Mouse (Mus musculus) megakaryocyte progenitor cell, adult 5-6 weeks (primary cell): ENCODE data around the gene Ttll3. TPM values are rescaled to one million over a fixed set of nuclear protein-coding genes. Genes with fewer than 3 reads are reported as not detected.
A peak's percentile ranks its signal among the peaks of the same experiment; 100 is the strongest.

Experiments
- ATAC-seq: replicated peaks from 2 replicates; pipeline ENCODE4 v1.8.0; 2016; ENCODE audit warnings: mild to moderate bottlenecking, moderate TSS enrichment, inconsistent platforms; ENCODE audit not compliant: poor library complexity
- total RNA-seq, 2 experiments: library from RNA; stranded (forward) in 1 of 2; stranded (reverse) in 1 of 2; fragments of 157-497, 149-512 nt in 1 of 2; fragments of 200-1000 nt in 1 of 2; gene quantifications; 2 replicates each; pipeline versions ENCODE4 v1.2.3 to v1.2.4; 2015 to 2017

Ttll3 gene
- total RNA-seq, 2 experiments from 2014 or later, result 2.5 to 2.9 TPM

GRCm38 (mm10) chr6:113418441-113419198, 29.6 kb downstream of the Ttll3 start:
- peak; percentile 38 for ATAC-seq

GRCm38 (mm10) chr6:113419199-113419587, 30.1 kb downstream of the Ttll3 start, which contains the start of gene Rpusd3:
Gene Rpusd3, minus strand, starts transcription at chr6:113419340.
- ATAC-seq, result peak; percentile 95

- ATAC-seq, result peak; percentile 10; the same call in 1 of the 2 replicates
Measured at GRCm38 (mm10) chr6:113423000-113423399, 33.9 kb downstream of the Ttll3 start.

GRCm38 (mm10) chr6:113424187-113424586, 35.1 kb downstream of the Ttll3 start:
- ATAC-seq, result no peak

GRCm38 (mm10) chr6:113426696-113427095, 37.6 kb downstream of the Ttll3 start:
- ATAC-seq, result no peak

- ATAC-seq, result peak; percentile 90
Measured at GRCm38 (mm10) chr6:113427397-113427796, 38.3 kb downstream of the Ttll3 start.

- ATAC-seq, result no peak
Measured at GRCm38 (mm10) chr6:113428006-113428405, 38.9 kb downstream of the Ttll3 start.

GRCm38 (mm10) chr6:113429965-113430364, 40.9 kb downstream of the Ttll3 start:
- ATAC-seq, result no peak

GRCm38 (mm10) chr6:113430846-113431245, 41.8 kb downstream of the Ttll3 start:
- ATAC-seq, result no peak

- ATAC-seq, result no peak
Measured at GRCm38 (mm10) chr6:113431801-113432200, 42.7 kb downstream of the Ttll3 start.

- 0 out of 2 replicates have a peak, but pooled peaks have one; percentile 14 for ATAC-seq
Measured at GRCm38 (mm10) chr6:113433661-113434060, 44.6 kb downstream of the Ttll3 start.

- no peak for ATAC-seq
Measured at GRCm38 (mm10) chr6:113434691-113435090, 45.6 kb downstream of the Ttll3 start.

- no peak for ATAC-seq
Measured at GRCm38 (mm10) chr6:113435664-113436205, 46.7 kb downstream of the Ttll3 start, which contains the start of gene Cidec. Gene Cidec, minus strand, starts transcription at chr6:113435760.

- ATAC-seq, result no peak
Measured at GRCm38 (mm10) chr6:113437135-113437534, 48.1 kb downstream of the Ttll3 start.

- no peak for ATAC-seq
Measured at GRCm38 (mm10) chr6:113438721-113439430, 49.8 kb downstream of the Ttll3 start.

GRCm38 (mm10) chr6:113440686-113441085, 51.6 kb downstream of the Ttll3 start:
- ATAC-seq, result no peak

- peak; percentile 85 for ATAC-seq
Measured at GRCm38 (mm10) chr6:113441147-113441680, 52.2 kb downstream of the Ttll3 start.

- ATAC-seq, result no peak
Measured at GRCm38 (mm10) chr6:113442087-113442441, 53.0 kb downstream of the Ttll3 start.

GRCm38 (mm10) chr6:113442442-113443090, 53.5 kb downstream of the Ttll3 start, which contains the start of gene Jagn1:
Gene Jagn1, plus strand, starts transcription at chr6:113442569.
- ATAC-seq, result peak; percentile 84

GRCm38 (mm10) chr6:113443091-113443490, 54.0 kb downstream of the Ttll3 start:
- peak; percentile 55 for ATAC-seq
